Mouse (Mus musculus) E14TG2a.4 (cell line): ENCODE results near the gene Wdr34.

Experiments used
- H3K27me3 ChIP-seq: 2 replicates; pipeline ENCODE4 v1.6.1; 2014; ENCODE audit warnings: low read length, control low read depth; ENCODE audit not compliant: insufficient read depth
- H3K36me3 ChIP-seq: 2 replicates; pipeline ENCODE4 v1.6.1; 2014; ENCODE audit warnings: low read length, control low read depth; ENCODE audit not compliant: insufficient read depth
- H3K4me1 ChIP-seq: replicated peaks from 2 replicates; pipeline ENCODE4 v1.6.1; 2014; ENCODE audit warnings: low read depth, low read length, control low read depth
- H3K4me3 ChIP-seq: replicated peaks from 2 replicates; pipeline ENCODE4 v1.5.1; 2014; ENCODE audit warnings: mild to moderate bottlenecking, low read length
- H3K9me3 ChIP-seq: 2 replicates; pipeline ENCODE4 v1.6.1; 2014; ENCODE audit warnings: low read length, control low read depth
- CTCF ChIP-seq: conservative IDR thresholded peaks from 2 replicates; pipeline ENCODE4 v1.5.1; 2014; ENCODE audit warnings: low read length
- NANOG ChIP-seq: IDR thresholded peaks from 2 replicates; pipeline ENCODE4 v1.6.1; 2014; ENCODE audit warnings: borderline replicate concordance, low read length, mixed read lengths
- POU5F1 ChIP-seq: IDR thresholded peaks from 2 replicates; pipeline ENCODE4 v1.6.1; 2014; ENCODE audit warnings: low read length, borderline replicate concordance

Gene Wdr34

DNA sequence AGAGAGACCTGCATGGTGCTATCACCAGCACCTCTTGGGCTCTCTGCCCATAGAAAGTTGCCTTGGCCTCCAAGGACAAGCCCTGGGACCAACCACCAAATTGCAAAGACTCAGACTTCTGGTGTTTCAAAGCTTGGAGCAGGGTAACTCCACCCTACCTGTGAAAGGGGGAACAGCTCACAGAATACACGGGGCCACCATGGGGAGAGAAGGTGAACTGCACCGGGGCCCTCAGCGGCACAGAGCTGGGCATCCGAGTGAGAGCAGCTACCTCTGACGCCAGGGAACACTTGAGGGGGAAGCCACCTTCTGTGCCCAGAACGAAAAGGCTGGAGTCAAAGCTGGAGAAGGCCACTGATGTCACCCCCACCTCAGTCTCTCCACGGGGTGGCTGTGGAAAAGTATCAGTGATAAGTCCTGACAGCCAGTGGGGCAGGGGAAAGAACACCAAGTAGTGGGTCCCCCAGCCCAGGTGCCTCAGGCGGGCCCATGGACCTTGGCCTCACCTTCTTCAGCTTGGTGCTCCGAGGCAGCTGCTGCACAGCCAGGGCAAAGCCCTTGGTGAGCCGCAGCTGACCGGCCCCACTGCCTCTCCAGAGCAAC, 16.3 kb downstream of the Wdr34 start:
- Histone ChIP-seq H3K4me3 (no peak overlapping the region), H3K36me3 (peaks cover 95% of the 10 kb centered on the region), H3K9me3 (no peaks in the 10 kb centered on the region), H3K4me1 (peaks cover 27% of the 10 kb centered on the region), H3K27me3 (no peaks in the 10 kb centered on the region)
- TF ChIP-seq POU5F1 = no peak
- TF ChIP-seq CTCF = peak; percentile 87

DNA sequence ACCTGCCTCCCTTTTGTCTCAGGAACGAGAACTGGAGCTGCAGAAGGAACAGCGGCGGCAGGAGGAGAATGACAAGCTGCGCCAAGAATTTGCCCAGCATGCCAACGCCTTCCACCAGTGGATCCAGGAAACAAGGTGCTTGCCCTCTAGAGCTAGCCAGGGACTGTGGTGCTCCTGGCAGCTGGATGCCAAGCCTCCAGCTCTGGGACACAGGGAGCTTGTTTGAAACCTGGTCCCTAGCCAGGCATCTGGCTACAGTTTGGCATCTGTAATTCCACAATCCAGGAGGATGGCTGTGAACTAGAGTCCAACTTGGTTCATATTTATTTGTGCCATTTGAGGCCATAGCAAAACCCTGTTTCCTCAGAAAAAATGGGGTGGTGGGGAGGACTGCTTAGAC, 21.7 kb downstream of the Wdr34 start:
- no peaks in the 10 kb centered on the region for H3K27me3 ChIP-seq
- TF ChIP-seq NANOG = no peak
- TF ChIP-seq CTCF = no peak
- TF ChIP-seq POU5F1 = no peak
- no peak overlapping the region for H3K4me3 ChIP-seq
- H3K4me1 ChIP-seq = peaks cover 5% of the 10 kb centered on the region
- no peaks in the 10 kb centered on the region for H3K9me3 ChIP-seq
- peaks cover 100% of the 10 kb centered on the region for H3K36me3 ChIP-seq

DNA sequence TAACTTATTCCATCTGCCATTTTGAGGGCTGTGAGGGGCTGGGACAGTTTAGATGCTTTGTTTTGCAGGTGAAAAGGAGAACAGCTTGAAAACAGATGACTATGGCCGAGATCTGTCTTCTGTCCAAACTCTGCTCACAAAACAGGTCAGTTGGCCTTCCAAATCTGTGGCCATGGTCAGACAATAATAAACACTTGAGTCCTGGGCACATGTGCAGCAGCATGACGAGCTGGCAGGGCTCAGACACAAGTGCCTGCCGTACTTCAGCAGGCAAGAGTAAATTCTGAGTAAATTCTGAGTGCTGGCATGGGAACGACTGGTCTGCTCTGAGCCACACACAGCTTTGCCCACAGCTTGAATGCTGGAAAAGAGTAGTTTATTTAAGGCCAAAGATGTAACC, 23.2 kb downstream of the Wdr34 start:
- Histone ChIP-seq H3K36me3 (peaks cover 100% of the 10 kb centered on the region), H3K27me3 (no peaks in the 10 kb centered on the region), H3K9me3 (no peaks in the 10 kb centered on the region), H3K4me1 (no peaks in the 10 kb centered on the region; the same call in none of the 2 replicates), H3K4me3 (no peak overlapping the region)
- no peak for TF ChIP-seq CTCF
- no peak for TF ChIP-seq NANOG
- TF ChIP-seq POU5F1 = no peak

DNA sequence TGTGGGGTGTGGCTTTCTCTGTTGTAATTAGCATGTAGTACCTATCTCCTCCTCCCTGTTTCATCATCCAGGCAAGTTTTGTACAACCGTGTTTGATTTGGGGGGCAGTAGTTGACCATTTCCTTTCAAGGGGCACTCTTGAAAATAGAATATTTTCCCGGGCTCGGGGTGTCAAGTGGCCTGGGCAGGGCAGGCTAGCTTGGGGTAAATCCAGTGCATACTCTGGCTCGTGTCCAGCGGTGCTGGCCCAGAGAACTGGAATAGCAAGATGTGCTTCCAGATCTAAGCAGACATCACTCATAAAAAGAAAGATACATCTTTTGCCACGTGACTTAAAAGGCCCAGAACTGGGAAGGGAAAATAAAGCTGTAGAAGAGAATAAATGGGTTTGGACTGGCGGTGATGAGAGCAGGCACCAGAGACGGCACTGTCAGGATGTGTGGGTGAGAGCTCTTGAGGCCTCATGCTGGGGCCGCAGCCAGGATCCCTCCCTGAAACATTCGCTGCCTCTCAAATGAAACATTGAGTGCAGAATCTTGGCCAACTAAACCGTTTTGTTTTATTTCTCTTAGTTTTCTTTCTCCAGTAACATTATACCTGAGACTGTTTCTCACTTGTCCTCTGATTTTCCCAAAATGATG, 34.2 kb downstream of the Wdr34 start:
- no peaks in the 10 kb centered on the region for H3K9me3 ChIP-seq
- H3K27me3 ChIP-seq = no peaks in the 10 kb centered on the region
- H3K4me3 ChIP-seq = no peak overlapping the region
- peaks cover 4% of the 10 kb centered on the region; the same call in 1 of the 2 replicates for H3K4me1 ChIP-seq
- H3K36me3 ChIP-seq = peaks cover 100% of the 10 kb centered on the region
- TF ChIP-seq POU5F1 (no peak), CTCF (no peak), NANOG (no peak)

DNA sequence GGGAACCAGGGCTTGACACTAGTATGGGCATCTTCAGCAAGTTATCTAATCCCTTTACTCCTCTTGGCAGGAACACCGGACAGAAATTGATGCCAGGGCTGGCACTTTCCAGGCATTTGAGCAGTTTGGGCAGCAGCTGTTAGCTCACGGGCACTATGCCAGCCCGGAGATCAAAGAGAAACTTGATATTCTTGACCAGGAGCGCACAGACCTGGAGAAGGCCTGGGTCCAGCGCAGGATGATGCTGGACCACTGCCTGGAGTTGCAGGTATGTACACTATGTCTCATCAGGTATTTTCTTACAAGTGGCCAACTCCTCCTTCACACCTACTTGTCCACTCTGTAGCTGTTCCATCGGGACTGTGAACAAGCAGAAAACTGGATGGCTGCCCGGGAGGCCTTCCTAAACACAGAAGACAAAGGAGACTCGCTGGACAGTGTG, 37.8 kb downstream of the Wdr34 start:
- Histone ChIP-seq H3K4me3 (no peak overlapping the region), H3K4me1 (peaks cover 4% of the 10 kb centered on the region; the same call in 1 of the 2 replicates)
- TF ChIP-seq NANOG = no peak
- no peak for TF ChIP-seq CTCF
- TF ChIP-seq POU5F1 = no peak

DNA sequence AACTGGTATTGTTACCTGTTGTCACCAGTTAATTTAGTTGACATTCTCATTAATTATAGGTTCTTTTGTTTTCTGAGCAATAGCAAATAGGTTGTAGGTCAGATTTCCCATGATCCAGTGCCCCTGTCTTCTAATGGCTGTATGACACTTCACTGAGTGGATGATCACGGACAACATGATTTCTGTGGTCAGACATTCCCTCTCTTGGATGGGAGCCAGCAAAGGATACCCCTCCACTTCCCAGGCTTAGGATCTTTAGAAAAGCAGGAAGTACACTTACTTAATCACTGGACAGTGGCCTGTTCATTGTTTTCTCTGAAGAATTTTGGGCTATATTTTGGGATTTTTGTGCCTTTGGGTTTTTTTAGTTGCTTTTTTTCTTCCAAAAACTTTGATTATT, 39.6 kb downstream of the Wdr34 start:
- Histone ChIP-seq H3K9me3 (no peaks in the 10 kb centered on the region), H3K4me1 (peaks cover 4% of the 10 kb centered on the region; the same call in 1 of the 2 replicates), H3K27me3 (no peaks in the 10 kb centered on the region), H3K36me3 (peaks cover 100% of the 10 kb centered on the region), H3K4me3 (no peak overlapping the region)
- TF ChIP-seq POU5F1 = no peak
- TF ChIP-seq CTCF = no peak
- TF ChIP-seq NANOG = no peak

More for the DNA sequence above, 37.8 kb downstream of the Wdr34 start:
- Histone ChIP-seq H3K9me3 (no peaks in the 10 kb centered on the region), H3K36me3 (peaks cover 100% of the 10 kb centered on the region), H3K27me3 (no peaks in the 10 kb centered on the region)

DNA sequence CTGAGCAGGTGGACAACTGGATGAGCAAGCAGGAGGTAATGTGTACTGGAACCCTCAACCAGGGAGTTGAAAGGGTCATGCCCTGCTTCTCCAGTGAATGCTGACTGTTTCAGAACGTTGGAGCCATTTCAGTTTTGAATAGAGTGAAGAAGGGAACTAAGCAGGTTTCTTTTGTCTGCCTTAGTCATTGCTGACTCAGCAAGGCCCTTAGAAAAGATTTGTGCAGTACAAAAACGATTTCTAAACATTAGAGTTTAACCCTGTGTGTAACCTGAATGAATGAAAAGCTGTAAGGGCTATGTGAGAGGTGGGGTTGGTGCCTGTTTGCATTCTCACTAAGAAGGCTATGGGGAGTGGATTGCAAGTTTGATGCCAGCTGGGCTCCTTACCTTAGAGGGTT, 56.7 kb downstream of the Wdr34 start:
- Histone ChIP-seq H3K4me3 (no peak overlapping the region), H3K9me3 (no peaks in the 10 kb centered on the region), H3K36me3 (peaks cover 100% of the 10 kb centered on the region), H3K27me3 (no peaks in the 10 kb centered on the region), H3K4me1 (no peaks in the 10 kb centered on the region)
- TF ChIP-seq NANOG (no peak), POU5F1 (no peak), CTCF (no peak)
